Mouse (Mus musculus): ENCODE data around the gene Sart1. TPM values are rescaled to one million over a fixed set of nuclear protein-coding genes. Genes with fewer than 3 reads are reported as not detected.

Sart1 gene
- polyA plus RNA-seq, 1 experiment from 2014 or later, result 58.3 TPM

- Histone ChIP-seq H3K36me3 (ENCODE audit: control insufficient read depth, insufficient read depth, low read length) (no peaks in the 10 kb centered on the region), H3K4me3 (ENCODE audit: low read depth, low read length) (no peak overlapping the region), H3K27ac (ENCODE audit: low read depth, low read length) (no peak overlapping the region), H3K9me3 (replicated peaks; ENCODE audit: control insufficient read depth, low read length) (no peaks in the 10 kb centered on the region), H3K4me1 (ENCODE audit: control insufficient read depth, insufficient read depth, low read length) (no peaks in the 10 kb centered on the region), H3K27me3 (replicated peaks; ENCODE audit: control insufficient read depth, insufficient read depth, low read length) (no peaks in the 10 kb centered on the region), H3K9ac (ENCODE audit: low read length) (no peak overlapping the region), H3K4me2 (ENCODE audit: low read length) (no peak overlapping the region)
- DNase-seq (ENCODE audit: low spot score) (no peak), ATAC-seq (no peak)
- 83% methylated on average over 5 of the region's 5 CpGs for WGBS
These were observed 53.8 kb downstream of the Sart1 start for GRCm38 (mm10) chr19:5334741-5335140.

DNA sequence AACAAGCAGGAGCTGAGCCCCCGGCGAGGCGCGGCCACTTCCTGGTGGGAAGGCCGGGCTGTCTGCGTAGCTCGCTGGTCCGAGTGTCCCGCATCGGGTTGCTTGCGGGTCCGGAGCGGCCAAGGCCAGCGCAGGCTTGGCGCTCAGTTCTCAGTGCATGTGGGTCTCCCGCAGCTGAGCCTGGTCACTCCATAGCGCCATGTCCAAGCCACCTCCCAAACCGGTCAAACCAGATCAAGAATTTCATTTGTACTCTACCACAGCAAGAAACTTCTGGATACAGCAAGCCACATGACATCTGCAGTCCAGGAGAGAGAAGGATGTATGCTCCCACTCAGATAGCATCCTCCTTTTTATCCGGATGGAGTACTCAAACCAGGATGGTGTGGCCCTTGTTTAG, 60.5 kb downstream of the Sart1 start:
- Histone ChIP-seq H3K36me3 (ENCODE audit: control insufficient read depth, insufficient read depth, low read length) (no peaks in the 10 kb centered on the region), H3K4me1 (ENCODE audit: control insufficient read depth, insufficient read depth, low read length) (no peaks in the 10 kb centered on the region), H3K27ac (ENCODE audit: low read depth, low read length) (no peak overlapping the region), H3K4me3 (ENCODE audit: low read depth, low read length) (no peak overlapping the region), H3K9me3 (replicated peaks; ENCODE audit: control insufficient read depth, low read length) (no peaks in the 10 kb centered on the region), H3K4me2 (ENCODE audit: low read length) (no peak overlapping the region), H3K27me3 (replicated peaks; ENCODE audit: control insufficient read depth, insufficient read depth, low read length) (no peaks in the 10 kb centered on the region), H3K9ac (ENCODE audit: low read length) (no peak overlapping the region)
- DNase-seq (ENCODE audit: low spot score) (no peak), ATAC-seq (no peak)
- WGBS, result 81% methylated on average over 19 of the region's 19 CpGs

Other genes with a start within 250 kb of the Sart1 start
- gene Pacs1, start 115.6 kb downstream of the Sart1 start, polyA plus RNA-seq (2014; fragmentation: Nextera tagmentation; extraction: Ambion mirVana), result 25.0 and 29.4 TPM in 2 replicates
- 298 and 333 TPM in 2 replicates for gene Sf3b2, start 93.2 kb downstream of the Sart1 start, polyA plus RNA-seq (2014; fragmentation: Nextera tagmentation; extraction: Ambion mirVana)
- 20.9 and 26.3 TPM in 2 replicates for gene Gal3st3, start 90.4 kb downstream of the Sart1 start, polyA plus RNA-seq (2014; fragmentation: Nextera tagmentation; extraction: Ambion mirVana)
- not detected in 2 replicates for gene Catsper1, start 53.0 kb downstream of the Sart1 start, polyA plus RNA-seq (2014; fragmentation: Nextera tagmentation; extraction: Ambion mirVana)
- gene Cst6, start 39.1 kb downstream of the Sart1 start, polyA plus RNA-seq (2014; fragmentation: Nextera tagmentation; extraction: Ambion mirVana), result 4.0 and 5.6 TPM in 2 replicates
- gene Eif1ad, start 22.0 kb downstream of the Sart1 start, polyA plus RNA-seq (2014; fragmentation: Nextera tagmentation; extraction: Ambion mirVana), result 33.0 and 36.2 TPM in 2 replicates
- 417 and 471 TPM in 2 replicates for gene Banf1, start 21.5 kb downstream of the Sart1 start, polyA plus RNA-seq (2014; fragmentation: Nextera tagmentation; extraction: Ambion mirVana)
- gene Tsga10ip, start 13.8 kb upstream of the Sart1 start, polyA plus RNA-seq (2014; fragmentation: Nextera tagmentation; extraction: Ambion mirVana), result not detected in 2 replicates
- gene Drap1, start 36.3 kb upstream of the Sart1 start, polyA plus RNA-seq (2014; fragmentation: Nextera tagmentation; extraction: Ambion mirVana), result 255 and 263 TPM in 2 replicates
- gene AI837181, start 36.4 kb upstream of the Sart1 start, polyA plus RNA-seq (2014; fragmentation: Nextera tagmentation; extraction: Ambion mirVana), result 36.7 and 46.9 TPM in 2 replicates
- not detected in 2 replicates for gene Fosl1, start 58.8 kb upstream of the Sart1 start, polyA plus RNA-seq (2014; fragmentation: Nextera tagmentation; extraction: Ambion mirVana)
- 5.9 and 6.4 TPM in 2 replicates for gene Ccdc85b, start 69.2 kb upstream of the Sart1 start, polyA plus RNA-seq (2014; fragmentation: Nextera tagmentation; extraction: Ambion mirVana)
- 153 and 167 TPM in 2 replicates for gene Fibp, start 71.9 kb upstream of the Sart1 start, polyA plus RNA-seq (2014; fragmentation: Nextera tagmentation; extraction: Ambion mirVana)
- 3.4 and 5.3 TPM in 2 replicates for gene Ctsw, start 79.8 kb upstream of the Sart1 start, polyA plus RNA-seq (2014; fragmentation: Nextera tagmentation; extraction: Ambion mirVana)
- gene Efemp2, start 85.3 kb upstream of the Sart1 start, polyA plus RNA-seq (2014; fragmentation: Nextera tagmentation; extraction: Ambion mirVana), result 25.1 and 29.0 TPM in 2 replicates
- gene Mus81, start 99.7 kb upstream of the Sart1 start, polyA plus RNA-seq (2014; fragmentation: Nextera tagmentation; extraction: Ambion mirVana), result 51.8 and 57.1 TPM in 2 replicates
- 4,491 and 4,757 TPM in 2 replicates for gene Cfl1, start 101.8 kb upstream of the Sart1 start, polyA plus RNA-seq (2014; fragmentation: Nextera tagmentation; extraction: Ambion mirVana)
- 0.28 TPM in 1 of 2 replicates, not detected in the other for gene 1700020D05Rik, start 115.1 kb upstream of the Sart1 start, polyA plus RNA-seq (2014; fragmentation: Nextera tagmentation; extraction: Ambion mirVana)
- gene Snx32, start 121.8 kb upstream of the Sart1 start, polyA plus RNA-seq (2014; fragmentation: Nextera tagmentation; extraction: Ambion mirVana), result 55.3 and 73.2 TPM in 2 replicates
- gene Ovol1, start 171.9 kb upstream of the Sart1 start, polyA plus RNA-seq (2014; fragmentation: Nextera tagmentation; extraction: Ambion mirVana), result 0.16 TPM in 1 of 2 replicates, not detected in the other
- gene Ap5b1, start 179.3 kb upstream of the Sart1 start, polyA plus RNA-seq (2014; fragmentation: Nextera tagmentation; extraction: Ambion mirVana), result 1.5 and 1.6 TPM in 2 replicates
- gene Rnaseh2c, start 213.2 kb upstream of the Sart1 start, polyA plus RNA-seq (2014; fragmentation: Nextera tagmentation; extraction: Ambion mirVana), result 85.7 and 95.8 TPM in 2 replicates
- 43.7 and 49.7 TPM in 2 replicates for gene Kat5, start 221.5 kb upstream of the Sart1 start, polyA plus RNA-seq (2014; fragmentation: Nextera tagmentation; extraction: Ambion mirVana)
- 29.8 and 35.8 TPM in 2 replicates for gene Rela, start 248.8 kb upstream of the Sart1 start, polyA plus RNA-seq (2014; fragmentation: Nextera tagmentation; extraction: Ambion mirVana)

All from forebrain, embryonic 14.5 days (tissue).